Mouse (Mus musculus) cortical plate, adult 2 months (tissue): Measurements from ENCODE around the gene Cdan1.

ENCODE experiments used
- CTCF ChIP-seq: fragments of 200-500 bp; IDR thresholded peaks from 2 replicates; pipeline ENCODE4 v1.5.1; 2011; ENCODE audit warnings: mild to moderate bottlenecking, control low read depth, low read length; ENCODE audit not compliant: insufficient read depth; ENCODE audit errors: extremely low read depth
- POLR2A ChIP-seq: fragments of 200-500 bp; IDR thresholded peaks from 2 replicates; pipeline ENCODE4 v1.6.1; 2011; ENCODE audit warnings: mild to moderate bottlenecking, low read length, control low read depth; ENCODE audit not compliant: insufficient read depth; ENCODE audit errors: extremely low read depth

GRCm38 (mm10) chr2:120852626-120853025, 2.7 kb upstream of the Cdan1 start:
- TF ChIP-seq CTCF (no peak), POLR2A (no peak)
